Mouse (Mus musculus) adrenal gland (tissue): Measurements from ENCODE around the gene Fut7.

ENCODE experiments used
- intact Hi-C: fragments of 180-260 bp; cut with DNase I; formaldehyde crosslinking; loops from one replicate; pipeline ENCODE4 v1.15.1; 2025
- microRNA-seq, 2 experiments: library from miRNA; unstranded; fragments of <30 nt; microRNA quantifications; one replicate each; pipeline ENCODE4; 2019

Fut7 gene

GRCm38 (mm10) chr2:25457022-25457896, 34.2 kb downstream of the Fut7 start:
- intact Hi-C loops: no loop called here

- intact Hi-C loops: no loop called here
Measured at GRCm38 (mm10) chr2:25458911-25459310, 35.8 kb downstream of the Fut7 start.

DNA sequence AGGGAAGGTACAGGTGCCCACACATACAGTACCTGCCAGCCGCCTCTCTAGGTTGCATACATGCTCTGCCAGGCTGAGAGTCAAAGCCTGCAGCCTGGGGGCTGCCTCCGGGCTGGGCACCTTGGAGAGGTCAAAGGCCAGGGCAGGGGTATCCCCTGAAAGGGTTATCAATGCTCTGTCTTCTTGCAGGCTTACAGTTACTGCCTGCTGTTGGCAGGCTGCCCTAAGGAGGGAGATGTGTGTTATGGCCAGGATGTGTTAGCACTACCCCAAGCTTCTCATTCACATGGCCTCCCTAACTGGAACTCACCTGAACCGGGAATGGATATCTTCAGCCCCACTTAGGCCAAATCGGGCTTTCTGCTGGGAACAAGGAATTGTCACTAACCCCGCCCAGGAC, 37.1 kb downstream of the Fut7 start:
- intact Hi-C loops: no loop called here

- intact Hi-C loops: no loop called here
Measured at GRCm38 (mm10) chr2:25460551-25461309, 37.7 kb downstream of the Fut7 start, which contains the start of gene Paxx. Gene Paxx (minus strand): TSS chr2:25461094.

DNA sequence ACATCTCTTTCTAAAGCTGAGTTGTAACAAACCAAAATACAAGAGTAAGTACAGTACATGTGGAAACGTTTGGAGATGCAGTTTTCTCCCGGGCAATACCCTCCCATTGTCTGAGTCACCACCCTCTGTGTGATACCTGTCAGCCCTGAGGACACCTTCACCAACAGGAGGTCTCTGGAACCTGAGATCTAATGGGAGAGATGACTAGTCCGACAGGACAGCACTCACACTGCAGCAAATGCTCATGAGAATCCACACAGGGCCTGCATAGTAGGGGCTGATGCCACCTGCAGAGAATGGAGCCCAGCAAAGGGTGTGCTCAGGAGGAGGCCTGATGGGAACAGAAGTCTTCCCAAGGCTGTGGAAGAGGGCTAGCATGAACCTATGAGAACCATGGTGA, 38.3 kb downstream of the Fut7 start:
- intact Hi-C loops: no loop called here

GRCm38 (mm10) chr2:25463630-25464029, 40.6 kb downstream of the Fut7 start:
- intact Hi-C loops: no loop called here

GRCm38 (mm10) chr2:25465256-25465655, 42.2 kb downstream of the Fut7 start:
- intact Hi-C loops: no loop called here

DNA sequence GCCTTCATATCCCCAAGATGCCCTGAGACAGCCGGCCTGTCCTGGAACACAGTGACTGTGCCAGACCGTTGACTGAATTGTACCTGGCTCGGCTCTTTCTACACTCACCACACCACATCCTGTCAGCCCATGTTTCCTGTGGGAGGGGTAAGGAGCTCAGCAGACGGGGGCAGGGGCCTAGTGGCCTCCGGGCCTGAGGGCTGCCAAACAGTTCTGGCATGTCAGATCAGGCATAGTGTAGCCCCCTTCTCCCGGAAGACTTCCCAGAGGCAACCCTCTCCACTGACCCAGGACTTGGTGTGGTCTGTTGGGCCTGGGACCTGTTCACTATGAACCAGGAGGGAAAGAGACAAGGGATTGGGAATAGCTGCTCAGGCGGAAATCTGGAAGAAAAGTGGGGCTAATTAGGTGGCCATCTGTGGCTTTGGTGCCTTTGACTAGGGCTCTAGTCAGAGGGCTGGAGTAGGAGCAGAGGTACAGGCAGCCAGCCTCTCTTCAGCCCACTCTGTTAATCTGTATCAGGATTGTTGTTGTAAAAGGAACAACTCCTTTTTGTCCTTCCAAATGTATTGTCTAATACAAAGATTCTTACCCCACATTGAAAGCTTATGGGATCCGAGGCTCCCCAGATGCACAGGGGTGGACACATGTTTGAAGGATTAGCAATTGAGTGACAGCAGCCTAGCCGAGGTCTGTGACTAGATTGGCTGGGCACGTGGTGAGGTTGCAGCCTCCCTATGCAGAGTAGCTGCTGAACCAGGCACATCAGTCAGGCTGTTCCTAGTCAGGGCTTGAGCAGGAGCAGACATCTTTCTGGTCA, 43.0 kb downstream of the Fut7 start:
- intact Hi-C loops: no loop called here

DNA sequence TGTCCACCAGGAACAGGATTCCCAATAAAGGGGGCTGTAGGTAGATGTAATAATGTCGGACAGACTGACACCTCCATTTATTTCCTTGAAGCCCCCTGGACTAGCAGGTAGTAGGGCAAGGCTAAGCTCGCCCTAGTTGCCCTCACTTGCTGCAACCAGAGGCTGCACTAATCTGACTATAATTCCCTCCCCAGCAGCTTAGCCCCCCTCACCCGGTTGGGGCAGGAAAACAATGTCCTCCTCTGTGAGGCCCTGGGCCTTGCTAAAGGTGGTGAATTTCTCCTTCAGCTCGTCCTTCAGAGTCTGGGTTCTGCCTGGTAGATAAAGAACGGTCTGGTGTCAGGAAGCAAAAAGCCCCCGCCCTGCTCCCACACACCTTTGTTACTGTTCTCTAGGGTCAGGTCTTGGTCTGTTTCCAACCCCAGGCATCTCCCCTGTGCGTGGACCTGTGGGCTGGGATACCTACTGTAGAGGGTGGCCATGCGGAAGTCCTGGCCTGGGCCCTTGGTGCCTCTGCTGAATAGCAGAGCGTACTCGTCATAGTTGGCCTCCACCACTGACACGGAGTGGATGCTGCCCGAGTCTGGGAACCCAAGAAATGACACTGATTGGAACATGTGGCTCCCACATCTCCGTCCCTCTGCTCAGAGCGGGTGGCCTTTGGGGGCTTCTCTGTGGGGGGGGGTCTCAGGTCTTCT, 44.7 kb downstream of the Fut7 start:
- intact Hi-C loops: no loop called here

DNA sequence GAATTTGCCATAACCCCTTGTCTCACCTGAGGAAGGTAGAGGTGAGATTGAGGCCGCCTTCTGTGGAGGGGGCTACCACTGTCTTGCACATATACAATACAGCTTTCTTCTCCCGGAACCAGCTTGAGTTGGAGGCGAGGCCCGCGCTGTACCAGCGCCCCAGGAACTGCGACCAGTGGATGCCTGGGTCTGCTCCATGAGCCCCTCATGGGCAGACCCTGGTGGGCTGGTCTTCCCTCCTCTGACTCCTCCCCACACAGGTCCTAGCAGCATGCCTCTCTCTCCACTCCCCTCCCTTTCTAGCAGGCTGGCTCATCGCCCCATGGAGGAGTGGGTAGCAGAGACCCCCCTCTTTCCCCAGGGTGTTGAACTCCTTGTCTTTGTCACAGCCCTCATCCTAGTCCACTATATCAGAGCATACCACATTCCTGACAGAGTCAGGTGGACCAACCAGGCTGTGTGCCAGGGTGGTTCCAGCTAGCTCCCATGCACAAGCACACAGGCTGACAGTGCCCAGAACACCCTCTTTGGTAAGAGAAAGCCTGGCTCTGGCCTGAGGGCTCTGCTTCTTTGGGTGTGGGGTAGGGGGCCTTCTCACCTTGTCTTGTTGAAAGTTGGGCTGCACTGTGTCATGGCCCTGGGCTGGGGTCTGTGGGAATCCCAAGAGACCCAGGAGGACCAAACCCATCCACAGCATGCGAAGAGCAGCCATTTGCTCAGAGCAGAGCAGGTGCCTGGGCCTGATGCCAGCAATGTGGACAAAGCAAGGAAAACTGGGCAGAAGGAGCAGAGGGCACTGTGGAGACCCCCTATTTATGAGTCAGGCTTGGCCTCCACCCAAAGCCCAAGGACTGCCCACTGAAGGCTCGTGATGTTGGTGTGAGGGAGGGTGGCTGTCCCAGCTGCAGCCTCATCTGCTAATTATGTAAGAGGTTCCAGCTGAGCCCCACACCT, 46.2 kb downstream of the Fut7 start:
- intact Hi-C loops: no loop called here

DNA sequence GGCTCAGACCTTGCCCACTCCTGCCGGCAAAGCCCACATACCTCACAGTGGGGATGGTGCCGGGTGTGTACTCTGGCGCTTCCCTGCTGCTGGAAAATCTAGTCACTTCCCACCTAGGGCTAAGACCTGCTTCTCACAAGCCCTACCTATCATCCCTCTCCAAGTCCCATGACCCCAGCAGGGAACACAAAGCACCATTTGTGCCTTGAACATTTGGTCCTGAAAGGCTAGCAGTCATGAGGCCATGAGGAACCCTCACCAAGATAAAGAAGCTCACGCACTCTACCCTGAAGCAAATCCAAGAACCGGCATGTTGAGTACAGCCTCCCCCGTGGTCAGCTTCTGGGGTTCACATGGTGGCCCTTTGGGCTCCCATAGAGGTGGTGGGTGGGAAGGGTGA, 46.9 kb downstream of the Fut7 start, which contains the start of gene Ptgds:
TSS of gene Ptgds (minus strand) at position 78 of the 400 bp plus-strand sequence.
- intact Hi-C loops: no loop called here

- intact Hi-C loops: no loop called here
Measured at GRCm38 (mm10) chr2:25472550-25472949, 49.5 kb downstream of the Fut7 start.

Small RNA genes lying within 50 kb of the gene (microRNA-seq; reads per million reads assigned to microRNA genes)
- 0.57 to 0.99 reads per million in 2 experiments for gene Mir3087
